Mouse (Mus musculus) frontal cortex, postnatal 36 days (tissue): ENCODE data around the gene Atg4d.
"Not testable (repeated sequence)": the region's sequence is repeated elsewhere in the genome, so short reads cannot be mapped to it uniquely, and the experiment has no call there.

Experiments used
- DNase-seq, 2 experiments: peaks; one replicate each; pipeline ENCODE4 v3.0.0; 2022; ENCODE audit warnings: low spot score in 2 of 2

Gene Atg4d

GRCm38 (mm10) chr9:21265000-21265561, at the start of gene Atg4d:
Gene Atg4d, plus strand, starts transcription at chr9:21265293.
- peak; percentile 95 to 96 for DNase-seq

GRCm38 (mm10) chr9:21216050-21216841, 48.8 kb upstream of the Atg4d start:
- DNase-seq, result peak; percentile 52 to 54

- no peak for DNase-seq
Observed at GRCm38 (mm10) chr9:21219820-21220219, 45.3 kb upstream of the Atg4d start.

- peak; percentile 89 to 96 for DNase-seq
Observed at GRCm38 (mm10) chr9:21220490-21221382, 44.4 kb upstream of the Atg4d start.

- peak in 1 of 2 experiments; percentile 41 for DNase-seq
Observed at GRCm38 (mm10) chr9:21221383-21221929, 43.6 kb upstream of the Atg4d start.

GRCm38 (mm10) chr9:21223490-21223889, 41.6 kb upstream of the Atg4d start:
- DNase-seq, result not testable (repeated sequence)

GRCm38 (mm10) chr9:21223906-21224305, 41.2 kb upstream of the Atg4d start:
- DNase-seq, result no peak

- DNase-seq, result no peak
Observed at GRCm38 (mm10) chr9:21224576-21225414, 40.3 kb upstream of the Atg4d start.

- no peak for DNase-seq
Observed at GRCm38 (mm10) chr9:21225415-21225758, 39.7 kb upstream of the Atg4d start.

GRCm38 (mm10) chr9:21227342-21227741, 37.8 kb upstream of the Atg4d start:
- no peak for DNase-seq

- DNase-seq, result no peak
Observed at GRCm38 (mm10) chr9:21231551-21231950, 33.5 kb upstream of the Atg4d start.

- no peak for DNase-seq
Observed at GRCm38 (mm10) chr9:21232867-21233266, 32.2 kb upstream of the Atg4d start.

GRCm38 (mm10) chr9:21233366-21233765, 31.7 kb upstream of the Atg4d start:
- no peak for DNase-seq

- DNase-seq, result no peak
Observed at GRCm38 (mm10) chr9:21233805-21234204, 31.3 kb upstream of the Atg4d start.

GRCm38 (mm10) chr9:21235341-21235740, 29.8 kb upstream of the Atg4d start:
- DNase-seq, result no peak

- no peak for DNase-seq
Observed at GRCm38 (mm10) chr9:21236991-21237367, 28.1 kb upstream of the Atg4d start.

GRCm38 (mm10) chr9:21237368-21238003, 27.6 kb upstream of the Atg4d start:
- DNase-seq, result no peak

- DNase-seq, result peak; percentile 29 to 40
Observed at GRCm38 (mm10) chr9:21238004-21238732, 26.9 kb upstream of the Atg4d start.

- DNase-seq, result peak; percentile 69 to 72
Observed at GRCm38 (mm10) chr9:21238733-21239464, 26.2 kb upstream of the Atg4d start, which contains the start of gene Keap1. Gene Keap1, minus strand, starts transcription at chr9:21239361.
